Comparison of ENCODE assay signal across 9 mouse cellular contexts in the genomic region with DNA sequence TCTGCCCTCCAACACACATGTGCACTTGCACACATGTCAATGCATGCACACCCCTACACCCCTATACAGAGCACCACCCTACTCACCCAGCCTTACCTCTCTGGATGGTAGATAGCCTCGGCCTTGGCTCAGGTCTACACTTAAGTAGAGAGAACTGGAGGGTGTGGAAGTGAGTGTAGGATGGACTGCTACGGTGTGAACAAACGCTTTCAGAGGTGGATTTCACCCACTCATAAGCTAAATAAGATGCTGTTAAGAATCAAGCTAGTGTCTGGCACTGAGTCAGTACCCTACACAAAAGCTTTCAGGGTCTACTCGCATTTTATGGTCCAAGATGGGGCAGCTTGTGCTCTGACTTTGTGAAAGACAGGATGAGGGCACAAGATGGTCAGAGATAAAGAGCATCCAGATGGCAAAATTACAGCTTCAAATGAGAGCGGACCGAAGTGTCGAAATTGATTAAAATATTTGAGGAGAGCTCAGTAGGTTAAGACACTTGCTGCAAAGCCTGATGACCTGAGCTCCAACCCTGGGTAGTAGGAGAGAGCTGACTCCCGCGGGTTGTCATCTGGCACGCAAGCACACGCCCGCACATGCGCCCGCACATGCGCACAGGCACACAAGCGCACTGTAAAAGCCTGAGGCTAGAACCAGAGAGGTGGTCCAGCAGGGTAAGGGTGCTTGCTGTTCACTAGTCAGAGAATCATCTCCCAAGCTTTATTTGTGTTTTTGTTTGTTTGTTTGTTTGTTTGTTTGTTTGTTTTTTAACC. TPM values are rescaled to one million over a fixed set of nuclear protein-coding genes. Genes with fewer than 3 reads are reported as not detected.
A peak's percentile ranks its signal among the peaks of the same experiment; 100 is the strongest.
DNase-seq lines count a peak whose midpoint lies in the region; ATAC-seq and TF ChIP-seq lines count a peak whose summit lies in the region.
"Had no signal": no experiment of that assay in that cellular context is flagged by ENCODE, and none has a peak within 500 bp of the region (broad histone marks: within the 10 kb centered on the region; RNA-seq: fewer than 3 reads in every experiment).

No protein-coding gene starts in this region.

- no peaks in the 10 kb centered on the region for H3K27me3 ChIP-seq in neural tube, embryonic 12.5 days (replicated peaks)
- H3K27me3 ChIP-seq in embryonic facial prominence, embryonic 13.5 days, result peaks cover 2% of the 10 kb centered on the region; the same call in 1 of the 2 replicates
- H3K27me3 ChIP-seq in stomach, postnatal 0 days (ENCODE audit: control insufficient read depth, insufficient read depth, low read length), result no peaks in the 10 kb centered on the region

- DNase-seq in gastrocnemius, postnatal 10 days, result peak; percentile 18
- DNase-seq in gastrocnemius, postnatal 36 days, result no peak
- DNase-seq in neural tube, embryonic 10.5 days (ENCODE audit: extremely low spot score, low spot score), result no peak
- DNase-seq in layer of hippocampus, postnatal 36 days, result peak; percentile 41 to 59
- no peak for DNase-seq in stomach, postnatal 0 days (ENCODE audit: low spot score)

- no peak overlapping the region for H3K9ac ChIP-seq in neural tube, embryonic 12.5 days
- no peak overlapping the region for H3K9ac ChIP-seq in embryonic facial prominence, embryonic 13.5 days
- no peak overlapping the region for H3K9ac ChIP-seq in stomach, postnatal 0 days (ENCODE audit: low read length)

- WGBS in neural tube, embryonic 12.5 days, result 79% methylated on average over 16 of the region's 16 CpGs
- 70% methylated on average over 16 of the region's 16 CpGs for WGBS in embryonic facial prominence, embryonic 13.5 days
- WGBS in stomach, postnatal 0 days, result 75% methylated on average over 16 of the region's 16 CpGs

- H3K27ac ChIP-seq in neural tube, embryonic 12.5 days, result no peak overlapping the region
- no peak overlapping the region for H3K27ac ChIP-seq in embryonic facial prominence, embryonic 13.5 days
- no peak overlapping the region for H3K27ac ChIP-seq in stomach, postnatal 0 days (replicated peaks)

- no peak overlapping the region for H3K4me3 ChIP-seq in neural tube, embryonic 12.5 days
- H3K4me3 ChIP-seq in embryonic facial prominence, embryonic 13.5 days, result no peak overlapping the region
- no peak overlapping the region for H3K4me3 ChIP-seq in stomach, postnatal 0 days (ENCODE audit: low read depth, low read length)

- no peak for ATAC-seq in neural tube, embryonic 12.5 days (ENCODE audit: low FRiP score, low read depth)
- no peak for ATAC-seq in embryonic facial prominence, embryonic 13.5 days (ENCODE audit: insufficient number of reproducible peaks, insufficient read depth, low FRiP score, low TSS enrichment, low read depth)
- ATAC-seq in stomach, postnatal 0 days (ENCODE audit: low FRiP score, low TSS enrichment), result no peak
- ATAC-seq in monocyte, adult 5-6 weeks (replicated peaks; ENCODE audit: insufficient number of reproducible peaks, low FRiP score, low TSS enrichment, poor library complexity, severe bottlenecking), result no peak

- H3K9me3 ChIP-seq in neural tube, embryonic 12.5 days, result no peaks in the 10 kb centered on the region
- H3K9me3 ChIP-seq in embryonic facial prominence, embryonic 13.5 days, result no peaks in the 10 kb centered on the region
- no peaks in the 10 kb centered on the region for H3K9me3 ChIP-seq in stomach, postnatal 0 days (ENCODE audit: control insufficient read depth, low read length)

- 0 out of 2 replicates have a peak overlapping the region, but pooled peaks have one; percentile 16 for H3K4me2 ChIP-seq in neural tube, embryonic 12.5 days (replicated peaks)
- peak overlapping the region; percentile 18 for H3K4me2 ChIP-seq in embryonic facial prominence, embryonic 13.5 days
- H3K4me2 ChIP-seq in stomach, postnatal 0 days (replicated peaks; ENCODE audit: low read depth), result peak overlapping the region; percentile 25; the same call in 1 of the 2 replicates

- TF ChIP-seq EP300 in stomach, postnatal 0 days (optimal IDR thresholded peaks at IDR 0.05), result no peak

- intact Hi-C loops in gastrocnemius, postnatal 36 days (cut with DNase I), result no loop called here

- no peak for TF ChIP-seq CTCF in stomach, postnatal 0 days (IDR thresholded peaks at IDR 0.05; ENCODE audit: low read depth)

- H3K36me3 ChIP-seq in neural tube, embryonic 12.5 days, result no peaks in the 10 kb centered on the region
- H3K36me3 ChIP-seq in embryonic facial prominence, embryonic 13.5 days, result no peaks in the 10 kb centered on the region
- no peaks in the 10 kb centered on the region for H3K36me3 ChIP-seq in stomach, postnatal 0 days (ENCODE audit: control insufficient read depth, insufficient read depth, low read length)

- no peaks in the 10 kb centered on the region; the same call in 1 of the 2 replicates for H3K4me1 ChIP-seq in neural tube, embryonic 12.5 days
- H3K4me1 ChIP-seq in embryonic facial prominence, embryonic 13.5 days, result no peaks in the 10 kb centered on the region
- H3K4me1 ChIP-seq in stomach, postnatal 0 days (replicated peaks; ENCODE audit: control insufficient read depth, insufficient read depth), result no peaks in the 10 kb centered on the region

RNA-seq across cellular contexts. Expression of gene Tnfrsf9, which starts 23.1 kb away (rescaled TPM):
- total RNA-seq in gastrocnemius, postnatal 10 days (2021), result under 1 TPM in 1 of 2 experiments, not detected in 1; 0.27 TPM
- under 1 TPM in 1 of 2 experiments, not detected in 1; 0.30 TPM for total RNA-seq in gastrocnemius, postnatal 36 days (2021)
- polyA plus RNA-seq in neural tube, embryonic 12.5 days (2016; fragmentation: Nextera tagmentation; extraction: Ambion mirVana), result 0.29 and 0.83 TPM in 2 replicates
- 0.39 and 0.51 TPM in 2 replicates for polyA plus RNA-seq in embryonic facial prominence, embryonic 13.5 days (2015; fragmentation: Nextera tagmentation; extraction: Ambion mirVana)
- under 1 TPM; 0.61 to 1.00 TPM for total RNA-seq in layer of hippocampus, postnatal 36 days (2021)
- 0.22 and 0.23 TPM in 2 replicates for polyA plus RNA-seq in stomach, postnatal 0 days (2015; fragmentation: Nextera tagmentation; extraction: Ambion mirVana)
- total RNA-seq in monocyte, adult 5-6 weeks (2017), result 14.3 to 47.8 TPM (median 28.4 TPM) in 3 replicates

RNA-seq across cellular contexts. Expression of gene Park7, which starts 23.2 kb away (rescaled TPM):
- 100 to 1,000 TPM; 427 to 492 TPM for total RNA-seq in gastrocnemius, postnatal 10 days (2021)
- 100 to 1,000 TPM; 795 to 846 TPM for total RNA-seq in gastrocnemius, postnatal 36 days (2021)
- polyA plus RNA-seq in neural tube, embryonic 12.5 days (2016; fragmentation: Nextera tagmentation; extraction: Ambion mirVana), result 371 and 380 TPM in 2 replicates
- 449 and 477 TPM in 2 replicates for polyA plus RNA-seq in embryonic facial prominence, embryonic 13.5 days (2015; fragmentation: Nextera tagmentation; extraction: Ambion mirVana)
- total RNA-seq in layer of hippocampus, postnatal 36 days (2021), result 100 to 1,000 TPM; 220 to 235 TPM
- polyA plus RNA-seq in stomach, postnatal 0 days (2015; fragmentation: Nextera tagmentation; extraction: Ambion mirVana), result 253 and 262 TPM in 2 replicates
- total RNA-seq in monocyte, adult 5-6 weeks (2017), result 177 to 216 TPM (median 190 TPM) in 3 replicates

RNA-seq across cellular contexts. Expression of gene Uts2, which starts 59.4 kb away (rescaled TPM):
- total RNA-seq in gastrocnemius, postnatal 10 days (2021), result not detected
- total RNA-seq in gastrocnemius, postnatal 36 days (2021), result not detected
- 0.97 and 1.5 TPM in 2 replicates for polyA plus RNA-seq in neural tube, embryonic 12.5 days (2016; fragmentation: Nextera tagmentation; extraction: Ambion mirVana)
- not detected in 2 replicates for polyA plus RNA-seq in embryonic facial prominence, embryonic 13.5 days (2015; fragmentation: Nextera tagmentation; extraction: Ambion mirVana)
- not detected for total RNA-seq in layer of hippocampus, postnatal 36 days (2021)
- polyA plus RNA-seq in stomach, postnatal 0 days (2015; fragmentation: Nextera tagmentation; extraction: Ambion mirVana), result 0.34 and 0.64 TPM in 2 replicates
- not detected in 3 replicates for total RNA-seq in monocyte, adult 5-6 weeks (2017)
- polyA plus RNA-seq: frontal cortex, adult 2 months had no signal

Comparison
In these comparisons a context has a peak if more than half of its experiments do, and no peak if none do; other contexts are left out.
1. DNase-seq: peak in gastrocnemius, postnatal 10 days (single experiment) and layer of hippocampus, postnatal 36 days (2 of 2); none in gastrocnemius, postnatal 36 days (0 of 2), neural tube, embryonic 10.5 days (single experiment) and stomach, postnatal 0 days (single experiment).
2. Peak in every context shown above with its lines, with median percentiles within 50 percentile points of each other: H3K4me2 ChIP-seq.